Mouse (Mus musculus) ES-E14 (cell line): ENCODE results near the gene Scube1. TPM values are rescaled to one million over a fixed set of nuclear protein-coding genes. Genes with fewer than 3 reads are reported as not detected.

ENCODE experiments used
- DNase-seq: peaks from one replicate; pipeline ENCODE4 v3.0.0-alpha.2; 2013; ENCODE audit warnings: low read depth, low spot score
- H3K27ac ChIP-seq: 2 replicates; pipeline ENCODE4 v1.5.1; 2012; ENCODE audit warnings: low read depth, mild to moderate bottlenecking, low read length, moderate library complexity, mixed read lengths; ENCODE audit not compliant: poor library complexity, insufficient read depth, severe bottlenecking
- H3K36me3 ChIP-seq: 2 replicates; pipeline ENCODE4 v1.6.1; 2012; ENCODE audit warnings: mild to moderate bottlenecking, low read length, moderate library complexity, mixed read lengths; ENCODE audit not compliant: control insufficient read depth, poor library complexity, insufficient read depth, severe bottlenecking
- H3K4me1 ChIP-seq, 2 experiments: fragments of 150-350 bp in 1 of 2; sonication (generic) in 1 of 2; 2 replicates each; pipeline ENCODE4 v1.6.1; 2012; ENCODE audit warnings: low read length in 2 of 2, mild to moderate bottlenecking in 1 of 2, mixed read lengths in 1 of 2; ENCODE audit not compliant: control insufficient read depth in 2 of 2, insufficient read depth in 2 of 2, poor library complexity in 1 of 2
- H3K4me3 ChIP-seq, 2 experiments: fragments of 150-350 bp in 1 of 2; sonication (generic) in 1 of 2; 2 replicates each; pipeline ENCODE4 v1.5.1; 2012; ENCODE audit warnings: low read length in 2 of 2, low read depth in 1 of 2, mild to moderate bottlenecking in 1 of 2, mixed read lengths in 1 of 2; ENCODE audit not compliant: insufficient read depth in 1 of 2, poor library complexity in 1 of 2, severe bottlenecking in 1 of 2
- H3K9ac ChIP-seq: 2 replicates; pipeline ENCODE4 v1.6.1; 2012; ENCODE audit warnings: low read depth, mild to moderate bottlenecking, low read length, mixed read lengths; ENCODE audit not compliant: poor library complexity, insufficient read depth, severe bottlenecking
- H3K9me3 ChIP-seq: fragments of 150-350 bp; sonication (generic); 2 replicates; pipeline ENCODE4 v1.6.1; 2012; ENCODE audit warnings: low read depth, mild to moderate bottlenecking, low read length; ENCODE audit not compliant: control insufficient read depth, insufficient read depth
- CHD2 ChIP-seq: IDR thresholded peaks from 2 replicates; pipeline ENCODE4 v1.6.1; 2014; ENCODE audit warnings: mild to moderate bottlenecking, low read depth, low read length, inconsistent platforms
- HCFC1 ChIP-seq: IDR thresholded peaks from 2 replicates; pipeline ENCODE4 v1.6.1; 2012; ENCODE audit warnings: low read length, inconsistent platforms, borderline replicate concordance; ENCODE audit not compliant: insufficient read depth
- MAFK ChIP-seq: IDR thresholded peaks from 2 replicates; pipeline ENCODE4 v1.6.1; 2014; ENCODE audit warnings: mild to moderate bottlenecking, low read depth, low read length, inconsistent platforms; ENCODE audit not compliant: insufficient read depth
- ZC3H11A ChIP-seq: IDR thresholded peaks from 2 replicates; pipeline ENCODE4 v1.6.1; 2012; ENCODE audit warnings: low read depth, mild to moderate bottlenecking, inconsistent platforms, low read length, borderline replicate concordance
- ZNF384 ChIP-seq: IDR thresholded peaks from 2 replicates; pipeline ENCODE4 v1.6.1; 2012; ENCODE audit warnings: low read depth, low read length, inconsistent platforms
- in situ Hi-C, 2 experiments: fragments of 600-800 bp; cut with MboI; formaldehyde crosslinking; loops; one replicate each; pipeline ENCODE4 v1.15.1; 2025; ENCODE audit warnings: low sequenced_read_pairs in 2 of 2, inconsistent platforms in 1 of 2; ENCODE audit not compliant: unreplicated experiment in 2 of 2
- total RNA-seq: library from RNA; depleted of rRNA; stranded (reverse); fragments of 300-350 nt; gene quantifications from 2 replicates; pipeline ENCODE4 v1.2.3, GENCODE M21; 2012

Gene Scube1
- total RNA-seq, 1 experiment, result 1.7 TPM

- in situ Hi-C loops, result loop anchor here (10.0 to 25.0 kb wide), 2 partner anchors 289 to 297 kb away; partner anchors contain the start of gene Efcab6 (in 1 of the 2)
- Histone ChIP-seq H3K4me1 (peaks cover 0 to 14% of the 10 kb centered on the region in 2 experiments; a peak in 2 of 4 replicates), H3K9ac (no peak overlapping the region), H3K4me3 (no peak overlapping the region), H3K27ac (no peak overlapping the region; the same call in 1 of the 2 replicates), H3K9me3 (no peaks in the 10 kb centered on the region), H3K36me3 (no peaks in the 10 kb centered on the region)
- DNase-seq, result no peak
- no peak for TF ChIP-seq HCFC1
- TF ChIP-seq MAFK, result no peak
- no peak for TF ChIP-seq CHD2
- TF ChIP-seq ZNF384, result no peak
- TF ChIP-seq ZC3H11A, result no peak
Observed at GRCm38 (mm10) chr15:83765388-83766029, 40.7 kb upstream of the Scube1 start.

- in situ Hi-C loops, result loop anchor here (10.0 to 25.0 kb wide), 2 partner anchors 293 to 301 kb away; partner anchors contain the start of gene Efcab6 (in 1 of the 2)
- TF ChIP-seq HCFC1 (no peak), ZC3H11A (no peak), MAFK (no peak), ZNF384 (no peak), CHD2 (no peak)
- Histone ChIP-seq H3K27ac (no peak overlapping the region), H3K4me1 (peaks cover 0 to 13% of the 10 kb centered on the region in 2 experiments; a peak in 2 of 4 replicates), H3K9me3 (no peaks in the 10 kb centered on the region), H3K36me3 (no peaks in the 10 kb centered on the region), H3K4me3 (no peak overlapping the region), H3K9ac (no peak overlapping the region)
- DNase-seq, result no peak
Observed at GRCm38 (mm10) chr15:83761512-83761911, 36.7 kb upstream of the Scube1 start.

GRCm38 (mm10) chr15:83760683-83761082 lies 35.9 kb upstream of the Scube1 start:
- no peak overlapping the region for H3K27ac ChIP-seq
- peak; percentile 34; the same call in 1 of the 2 replicates for TF ChIP-seq ZC3H11A
- no peak for TF ChIP-seq CHD2
- no peaks in the 10 kb centered on the region for H3K9me3 ChIP-seq
- no peak overlapping the region for H3K9ac ChIP-seq
- peak; percentile 60 for DNase-seq
- no peak overlapping the region for H3K4me3 ChIP-seq
- H3K36me3 ChIP-seq, result no peaks in the 10 kb centered on the region
- in situ Hi-C loops, result loop anchor here (10.0 to 25.0 kb wide), 2 partner anchors 294 to 302 kb away; partner anchors contain the start of gene Efcab6 (in 1 of the 2)
- H3K4me1 ChIP-seq, result peaks cover 0 to 6% of the 10 kb centered on the region in 2 experiments; a peak in 2 of 4 replicates

- Histone ChIP-seq H3K36me3 (no peaks in the 10 kb centered on the region), H3K27ac (no peak overlapping the region), H3K9ac (no peak overlapping the region), H3K9me3 (no peaks in the 10 kb centered on the region), H3K4me3 (no peak overlapping the region), H3K4me1 (0 out of 4 replicates have a peak, but pooled peaks cover 0 to 3% of the 10 kb centered on the region in 2 experiments)
- TF ChIP-seq CHD2 (no peak), ZNF384 (peak; percentile 87), ZC3H11A (peak; percentile 38; the same call in 1 of the 2 replicates), MAFK (0 out of 2 replicates have a peak, but pooled peaks have one; percentile 21)
- no peak for DNase-seq
- in situ Hi-C loops, result loop anchor here in 1 of 2 experiments (10.0 to 25.0 kb wide), 2 partner anchors 124 to 303 kb away; partner anchors contain the start of gene Efcab6
Observed at GRCm38 (mm10) chr15:83758958-83759357, 34.1 kb upstream of the Scube1 start.
